In the genomic region with DNA sequence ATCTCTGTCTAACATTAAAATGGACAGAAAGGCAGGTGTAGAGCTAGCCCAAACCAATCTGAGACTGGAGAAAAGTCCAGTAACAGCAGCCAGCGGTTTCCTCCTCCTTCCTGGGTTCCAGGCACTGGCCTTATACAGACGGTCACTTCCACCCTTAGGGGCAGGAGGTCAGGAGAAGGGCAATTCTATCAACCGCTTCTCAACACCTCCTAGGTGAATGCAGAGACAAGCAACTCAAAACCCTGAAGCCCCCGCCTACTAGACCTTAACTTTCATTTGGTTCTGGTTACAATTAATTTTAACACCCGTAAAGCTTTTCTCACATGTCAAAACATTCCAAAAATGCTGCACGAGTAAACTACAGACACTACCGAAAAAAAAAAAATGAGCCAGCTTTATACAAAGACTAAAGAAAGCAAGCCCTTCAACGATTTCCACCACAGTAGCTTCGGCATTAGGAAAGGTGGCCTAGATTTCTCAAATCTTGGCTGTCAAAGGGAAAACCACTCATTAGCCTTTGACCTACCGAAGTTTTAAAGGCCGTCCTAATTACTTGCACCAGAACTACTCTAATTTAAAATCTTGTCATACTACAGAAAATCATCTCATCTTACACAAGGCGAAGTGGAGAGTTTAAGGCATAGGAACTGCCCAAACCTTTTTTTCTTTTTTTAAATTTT, we compare ENCODE assay signal across 8 mouse cellular contexts. TPM values are rescaled to one million over a fixed set of nuclear protein-coding genes. Genes with fewer than 3 reads are reported as not detected.
A peak's percentile ranks its signal among the peaks of the same experiment; 100 is the strongest.
DNase-seq lines count a peak whose midpoint lies in the region; ATAC-seq and TF ChIP-seq lines count a peak whose summit lies in the region.

No protein-coding gene starts in this region.

- peak overlapping the region; percentile 78 for H3K4me3 ChIP-seq in heart, embryonic 11.5 days (ENCODE audit: low read depth, low read length)
- H3K4me3 ChIP-seq in heart, postnatal 0 days (ENCODE audit: low read depth, low read length), result peak overlapping the region; percentile 91
- peak overlapping the region; percentile 75 for H3K4me3 ChIP-seq in midbrain, embryonic 12.5 days

- no peak for TF ChIP-seq CTCF in heart, postnatal 0 days (IDR thresholded peaks at IDR 0.05; ENCODE audit: low read depth)

- H3K4me1 ChIP-seq in heart, embryonic 11.5 days (ENCODE audit: control insufficient read depth, insufficient read depth, low read length), result peaks cover 38% of the 10 kb centered on the region
- H3K4me1 ChIP-seq in heart, postnatal 0 days (ENCODE audit: control insufficient read depth, insufficient read depth), result peaks cover 38% of the 10 kb centered on the region
- peaks cover 33% of the 10 kb centered on the region for H3K4me1 ChIP-seq in midbrain, embryonic 12.5 days

- H3K36me3 ChIP-seq in heart, embryonic 11.5 days (ENCODE audit: control insufficient read depth, insufficient read depth, low read length), result no peaks in the 10 kb centered on the region; the same call in 1 of the 2 replicates
- H3K36me3 ChIP-seq in heart, postnatal 0 days (replicated peaks; ENCODE audit: control insufficient read depth, insufficient read depth, low read length), result no peaks in the 10 kb centered on the region
- no peaks in the 10 kb centered on the region; the same call in 1 of the 2 replicates for H3K36me3 ChIP-seq in midbrain, embryonic 12.5 days

- no peak for DNase-seq in heart, adult 9 months (ENCODE audit: low spot score in 2 of 2)
- DNase-seq in Muller cell, postnatal 12 days (ENCODE audit: inconsistent ontology term), result peak; percentile 93
- DNase-seq in heart, postnatal 0 days (ENCODE audit: low spot score), result peak; percentile 33
- DNase-seq in cerebellum, adult 8-10 months, result no peak
- DNase-seq in left cerebral cortex, postnatal 4 days, result no peak

- H3K27ac ChIP-seq in heart, embryonic 11.5 days (ENCODE audit: low read depth, low read length), result peak overlapping the region; percentile 97
- peak overlapping the region; percentile 95 for H3K27ac ChIP-seq in heart, postnatal 0 days (ENCODE audit: low read depth)
- peak overlapping the region; percentile 96 for H3K27ac ChIP-seq in midbrain, embryonic 12.5 days (replicated peaks)

- H3K27me3 ChIP-seq in heart, embryonic 11.5 days (ENCODE audit: control insufficient read depth, insufficient read depth, low read length), result no peaks in the 10 kb centered on the region
- no peaks in the 10 kb centered on the region for H3K27me3 ChIP-seq in heart, postnatal 0 days (ENCODE audit: control insufficient read depth, insufficient read depth, low read length)
- H3K27me3 ChIP-seq in midbrain, embryonic 12.5 days, result no peaks in the 10 kb centered on the region

- H3K9me3 ChIP-seq in heart, embryonic 11.5 days (replicated peaks; ENCODE audit: control insufficient read depth, low read length), result no peaks in the 10 kb centered on the region
- no peaks in the 10 kb centered on the region for H3K9me3 ChIP-seq in heart, postnatal 0 days (replicated peaks; ENCODE audit: control insufficient read depth, low read length)
- H3K9me3 ChIP-seq in midbrain, embryonic 12.5 days, result no peaks in the 10 kb centered on the region

- TF ChIP-seq EP300 in heart, postnatal 0 days (IDR thresholded peaks at IDR 0.05; ENCODE audit: low read depth), result no peak

- ATAC-seq in heart, embryonic 11.5 days (replicated peaks; ENCODE audit: insufficient number of reproducible peaks, low FRiP score, low TSS enrichment), result no peak
- no peak for ATAC-seq in heart, postnatal 0 days (ENCODE audit: insufficient read depth, low read depth)
- no peak for ATAC-seq in midbrain, embryonic 12.5 days (ENCODE audit: low FRiP score, low read depth)
- no peak for ATAC-seq in granulocyte monocyte progenitor cell, adult 5-6 weeks (replicated peaks; ENCODE audit: poor library complexity, severe bottlenecking)

- intact Hi-C loops in left cerebral cortex, postnatal 4 days (cut with DNase I), result no loop called here

- peak overlapping the region; percentile 96 for H3K9ac ChIP-seq in heart, embryonic 11.5 days (ENCODE audit: low read depth, low read length)
- H3K9ac ChIP-seq in heart, postnatal 0 days (replicated peaks; ENCODE audit: low read depth, low read length), result peak overlapping the region; percentile 92
- H3K9ac ChIP-seq in midbrain, embryonic 12.5 days (replicated peaks), result peak overlapping the region; percentile 90

- H3K4me2 ChIP-seq in heart, embryonic 11.5 days, result peak overlapping the region; percentile 79
- peak overlapping the region; percentile 67 for H3K4me2 ChIP-seq in heart, postnatal 0 days (ENCODE audit: low read depth, low read length)
- H3K4me2 ChIP-seq in midbrain, embryonic 12.5 days (replicated peaks), result peak overlapping the region; percentile 83

- 2% methylated on average over 12 of the region's 12 CpGs for WGBS in heart, embryonic 11.5 days (ENCODE audit: insufficient replicate concordance)
- under 1% methylated on average over 12 of the region's 12 CpGs for WGBS in heart, postnatal 0 days
- 2% methylated on average over 12 of the region's 12 CpGs for WGBS in midbrain, embryonic 12.5 days

RNA-seq across cellular contexts. Expression of a gene that starts 1.0 kb away (rescaled TPM):
- polyA plus RNA-seq in heart, embryonic 11.5 days (2014; fragmentation: Nextera tagmentation; extraction: Ambion mirVana), result 33.0 and 53.4 TPM in 2 replicates
- total RNA-seq in heart, postnatal 0 days (2014; rRNA removed; ENCODE audit: low replicate concordance), result 83.3 and 96.0 TPM in 2 replicates
- 18.9 and 21.5 TPM in 2 replicates for polyA plus RNA-seq in heart, postnatal 0 days (2015; fragmentation: Nextera tagmentation; extraction: Ambion mirVana)
- polyA plus RNA-seq in midbrain, embryonic 12.5 days (2016; fragmentation: Nextera tagmentation; extraction: Ambion mirVana), result 167 and 183 TPM in 2 replicates
- 45.7 and 55.5 TPM in 2 replicates for total RNA-seq in granulocyte monocyte progenitor cell, adult 5-6 weeks (2014; fragmentation: Nextera tagmentation)
- total RNA-seq in granulocyte monocyte progenitor cell, adult 5-6 weeks (2017), result 54.2 and 59.6 TPM in 2 replicates
- 100 to 1,000 TPM; 251 to 255 TPM for total RNA-seq in left cerebral cortex, postnatal 4 days (2021)

RNA-seq across cellular contexts. Expression of a gene that starts 7.9 kb away (rescaled TPM):
- polyA plus RNA-seq in heart, embryonic 11.5 days (2014; fragmentation: Nextera tagmentation; extraction: Ambion mirVana), result 58.0 and 62.3 TPM in 2 replicates
- total RNA-seq in heart, postnatal 0 days (2014; rRNA removed; ENCODE audit: low replicate concordance), result 78.5 and 79.3 TPM in 2 replicates
- polyA plus RNA-seq in heart, postnatal 0 days (2015; fragmentation: Nextera tagmentation; extraction: Ambion mirVana), result 65.4 and 67.2 TPM in 2 replicates
- 47.9 and 53.2 TPM in 2 replicates for polyA plus RNA-seq in midbrain, embryonic 12.5 days (2016; fragmentation: Nextera tagmentation; extraction: Ambion mirVana)
- 26.0 and 29.6 TPM in 2 replicates for total RNA-seq in granulocyte monocyte progenitor cell, adult 5-6 weeks (2014; fragmentation: Nextera tagmentation)
- total RNA-seq in granulocyte monocyte progenitor cell, adult 5-6 weeks (2017), result 16.4 and 19.3 TPM in 2 replicates
- total RNA-seq in left cerebral cortex, postnatal 4 days (2021), result 100 to 1,000 TPM; 125 to 130 TPM

Comparison
In these comparisons a context has a peak if more than half of its experiments do, and no peak if none do; other contexts are left out.
1. DNase-seq: peak in Muller cell, postnatal 12 days (single experiment) and heart, postnatal 0 days (single experiment); none in heart, adult 9 months (0 of 2), cerebellum, adult 8-10 months (single experiment) and left cerebral cortex, postnatal 4 days (single experiment).
2. Peak in every context shown above with its lines, with median percentiles within 50 percentile points of each other: H3K27ac ChIP-seq, H3K4me2 ChIP-seq, H3K4me3 ChIP-seq and H3K9ac ChIP-seq.